Mouse (Mus musculus) embryonic facial prominence, embryonic 11.5 days (tissue): ENCODE data around the gene Ntan1. TPM values are rescaled to one million over a fixed set of nuclear protein-coding genes. Genes with fewer than 3 reads are reported as not detected.

Experiments
- ATAC-seq: fragments of 200-750 bp; cut with Nextera tagmentation; replicated peaks from 2 replicates; pipeline ENCODE4 v1.8.0; 2017; ENCODE audit warnings: low read depth; ENCODE audit not compliant: insufficient number of reproducible peaks, low FRiP score, low TSS enrichment
- DNase-seq: peaks from one replicate; pipeline ENCODE4 v3.0.0-alpha.2; 2015; ENCODE audit warnings: low spot score
- H3K27ac ChIP-seq: fragments of 300-500 bp; sonication (generic); replicated peaks from 2 replicates; pipeline ENCODE4 v1.5.1; 2014; ENCODE audit warnings: mild to moderate bottlenecking, low read depth, low read length, control low read depth
- H3K27me3 ChIP-seq: fragments of 300-500 bp; sonication (generic); 2 replicates; pipeline ENCODE4 v1.6.1; 2014; ENCODE audit warnings: mild to moderate bottlenecking, low read length, moderate library complexity, mixed read lengths; ENCODE audit not compliant: control insufficient read depth, insufficient read depth
- H3K36me3 ChIP-seq: fragments of 300-500 bp; sonication (generic); replicated peaks from 2 replicates; pipeline ENCODE4 v1.6.1; 2014; ENCODE audit warnings: low read depth, mild to moderate bottlenecking, low read length, moderate library complexity, mixed read lengths; ENCODE audit not compliant: control insufficient read depth, insufficient read depth
- H3K4me1 ChIP-seq: fragments of 300-500 bp; sonication (generic); 2 replicates; pipeline ENCODE4 v1.6.1; 2014; ENCODE audit warnings: low read length, mixed read lengths; ENCODE audit not compliant: control insufficient read depth, insufficient read depth
- H3K4me2 ChIP-seq: fragments of 300-500 bp; sonication (generic); 2 replicates; pipeline ENCODE4 v1.6.1; 2014; ENCODE audit warnings: low read depth, mild to moderate bottlenecking, control low read depth, low read length, moderate library complexity
- H3K4me3 ChIP-seq: fragments of 300-500 bp; sonication (generic); 2 replicates; pipeline ENCODE4 v1.5.1; 2014; ENCODE audit warnings: low read depth, low read length, control low read depth
- H3K9ac ChIP-seq: fragments of 300-500 bp; sonication (generic); replicated peaks from 2 replicates; pipeline ENCODE4 v1.6.1; 2014; ENCODE audit warnings: mild to moderate bottlenecking, control low read depth, low read length
- H3K9me3 ChIP-seq: fragments of 300-500 bp; sonication (generic); replicated peaks from 2 replicates; pipeline ENCODE4 v1.6.1; 2016; ENCODE audit warnings: mild to moderate bottlenecking, low read length, inconsistent platforms, mixed read lengths; ENCODE audit not compliant: control insufficient read depth
- WGBS: fragments of 180-500 bp; shearing (Covaris S2); extraction: QIAGEN DNeasy Blood & Tissue Kit; methylation state at CpG from one replicate; pipeline ENCODE4 v1.1.7; 2014; 5-methylcytosine and 5-hydroxymethylcytosine counted together
- polyA plus RNA-seq: library from polyadenylated mRNA; unstranded; fragments of >200 nt; fragmentation: Nextera tagmentation; extraction: Ambion mirVana; gene quantifications from 2 replicates; pipeline ENCODE4 v1.2.1, GENCODE M21; 2014

The Ntan1 gene
- polyA plus RNA-seq, 1 experiment from 2014 or later: 190 TPM

- ATAC-seq: no peak
- Histone ChIP-seq H3K9ac (no peak overlapping the region), H3K4me2 (no peak overlapping the region), H3K4me3 (no peak overlapping the region), H3K27me3 (no peaks in the 10 kb centered on the region), H3K9me3 (no peaks in the 10 kb centered on the region), H3K4me1 (no peaks in the 10 kb centered on the region), H3K27ac (no peak overlapping the region), H3K36me3 (peaks cover 3% of the 10 kb centered on the region)
- DNase-seq: no peak
- WGBS: 86% methylated on average over 7 of the region's 7 CpGs
Measured at GRCm38 (mm10) chr16:13840056-13840455, 21.4 kb downstream of the Ntan1 start.

GRCm38 (mm10) chr16:13840956-13841355, 22.3 kb downstream of the Ntan1 start:
- no peak for ATAC-seq
- Histone ChIP-seq H3K9ac (no peak overlapping the region), H3K27ac (no peak overlapping the region), H3K27me3 (no peaks in the 10 kb centered on the region), H3K36me3 (peaks cover 3% of the 10 kb centered on the region), H3K4me1 (no peaks in the 10 kb centered on the region), H3K4me3 (no peak overlapping the region), H3K4me2 (no peak overlapping the region), H3K9me3 (no peaks in the 10 kb centered on the region)
- WGBS: 93% methylated on average over 3 of the region's 3 CpGs
- DNase-seq: no peak

- Histone ChIP-seq H3K36me3 (no peaks in the 10 kb centered on the region; the same call in none of the 2 replicates), H3K4me2 (no peak overlapping the region), H3K27me3 (no peaks in the 10 kb centered on the region), H3K9ac (no peak overlapping the region), H3K4me1 (no peaks in the 10 kb centered on the region), H3K4me3 (no peak overlapping the region), H3K9me3 (no peaks in the 10 kb centered on the region), H3K27ac (no peak overlapping the region)
- no peak for DNase-seq
- WGBS: 92% methylated on average over 5 of the region's 5 CpGs
- no peak for ATAC-seq
Measured at GRCm38 (mm10) chr16:13845031-13845430, 26.4 kb downstream of the Ntan1 start.

GRCm38 (mm10) chr16:13846675-13847074, 28.0 kb downstream of the Ntan1 start:
- Histone ChIP-seq H3K36me3 (no peaks in the 10 kb centered on the region; the same call in none of the 2 replicates), H3K27ac (no peak overlapping the region), H3K4me3 (no peak overlapping the region), H3K4me1 (no peaks in the 10 kb centered on the region), H3K9ac (no peak overlapping the region), H3K27me3 (no peaks in the 10 kb centered on the region), H3K4me2 (no peak overlapping the region), H3K9me3 (no peaks in the 10 kb centered on the region)
- no peak for DNase-seq
- no peak for ATAC-seq
- WGBS: 90% methylated on average over 1 of the region's 1 CpGs

GRCm38 (mm10) chr16:13848310-13848709, 29.7 kb downstream of the Ntan1 start:
- no peak for DNase-seq

GRCm38 (mm10) chr16:13851446-13851845, 32.8 kb downstream of the Ntan1 start:
- H3K36me3 ChIP-seq: no peaks in the 10 kb centered on the region; the same call in 1 of the 2 replicates
- no peak for DNase-seq
- no peak for ATAC-seq

More at GRCm38 (mm10) chr16:13848310-13848709, 29.7 kb downstream of the Ntan1 start:
- no peak for ATAC-seq
- H3K9ac ChIP-seq: no peak overlapping the region
- H3K27ac ChIP-seq: no peak overlapping the region
- no peaks in the 10 kb centered on the region for H3K9me3 ChIP-seq
- H3K4me1 ChIP-seq: no peaks in the 10 kb centered on the region
- no peak overlapping the region for H3K4me2 ChIP-seq
- H3K4me3 ChIP-seq: no peak overlapping the region
- no peaks in the 10 kb centered on the region; the same call in none of the 2 replicates for H3K36me3 ChIP-seq
- H3K27me3 ChIP-seq: no peaks in the 10 kb centered on the region
- WGBS: 79% methylated on average over 2 of the region's 2 CpGs

GRCm38 (mm10) chr16:13853886-13854285, 35.2 kb downstream of the Ntan1 start:
- Histone ChIP-seq H3K4me3 (no peak overlapping the region), H3K27ac (no peak overlapping the region), H3K4me2 (no peak overlapping the region), H3K9me3 (no peaks in the 10 kb centered on the region), H3K9ac (no peak overlapping the region), H3K4me1 (no peaks in the 10 kb centered on the region), H3K36me3 (no peaks in the 10 kb centered on the region; the same call in 1 of the 2 replicates), H3K27me3 (no peaks in the 10 kb centered on the region)
- WGBS: 96% methylated on average over 4 of the region's 4 CpGs
- DNase-seq (no peak), ATAC-seq (no peak)

More at GRCm38 (mm10) chr16:13851446-13851845, 32.8 kb downstream of the Ntan1 start:
- no peak overlapping the region for H3K9ac ChIP-seq
- no peak overlapping the region for H3K4me2 ChIP-seq
- H3K4me1 ChIP-seq: no peaks in the 10 kb centered on the region
- 92% methylated on average over 4 of the region's 4 CpGs for WGBS
- H3K9me3 ChIP-seq: no peaks in the 10 kb centered on the region
- H3K4me3 ChIP-seq: no peak overlapping the region
- no peak overlapping the region for H3K27ac ChIP-seq
- no peaks in the 10 kb centered on the region for H3K27me3 ChIP-seq

- Histone ChIP-seq H3K4me1 (no peaks in the 10 kb centered on the region), H3K27me3 (no peaks in the 10 kb centered on the region), H3K4me3 (no peak overlapping the region), H3K4me2 (no peak overlapping the region), H3K9me3 (no peaks in the 10 kb centered on the region), H3K27ac (no peak overlapping the region), H3K36me3 (no peaks in the 10 kb centered on the region), H3K9ac (no peak overlapping the region)
- no peak for DNase-seq
- no peak for ATAC-seq
- WGBS: 83% methylated on average over 4 of the region's 4 CpGs
Measured at GRCm38 (mm10) chr16:13866076-13866475, 47.4 kb downstream of the Ntan1 start.
